Mouse (Mus musculus): ENCODE measurements around the gene Nenf. TPM values are rescaled to one million over a fixed set of nuclear protein-coding genes. Genes with fewer than 3 reads are reported as not detected.

Nenf gene
- polyA plus RNA-seq, 1 experiment from 2014 or later: 25.5 TPM

DNA sequence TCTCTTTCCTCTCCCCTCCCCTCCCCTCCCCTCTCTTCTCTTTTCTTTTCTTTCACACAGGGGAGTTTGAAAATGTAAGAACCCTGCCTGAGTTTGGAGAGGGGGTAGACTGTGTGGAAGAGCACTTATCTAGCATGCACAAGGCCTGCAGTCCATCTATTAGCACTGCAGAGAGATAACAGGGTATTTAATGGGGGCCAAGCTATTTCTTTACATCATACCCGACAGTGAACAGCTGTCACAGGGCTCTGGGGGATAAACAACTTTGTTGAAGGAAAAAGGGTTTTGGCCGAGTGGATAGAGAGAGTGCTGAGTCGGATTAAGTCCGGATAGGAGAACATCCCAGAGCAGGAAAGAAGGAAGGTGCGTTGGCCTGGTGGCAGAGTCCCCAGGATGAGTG lies 31.0 kb upstream of the Nenf start:
- WGBS (ENCODE audit: insufficient replicate concordance): 52% methylated on average over 5 of the region's 5 CpGs
- H3K27ac ChIP-seq (ENCODE audit: low read length): 0 out of 2 replicates have a peak overlapping the region, but pooled peaks have one; percentile 3
- ATAC-seq (ENCODE audit: low read depth): 0 out of 2 replicates have a peak, but pooled peaks have one; percentile 20

GRCm38 (mm10) chr1:191348592-191348991 lies 30.6 kb upstream of the Nenf start:
- Histone ChIP-seq H3K36me3 (ENCODE audit: control insufficient read depth, insufficient read depth) (peaks cover 15% of the 10 kb centered on the region), H3K4me3 (ENCODE audit: low read depth, low read length) (no peak overlapping the region), H3K27ac (ENCODE audit: low read length) (no peak overlapping the region), H3K4me2 (ENCODE audit: low read depth, low read length) (no peak overlapping the region), H3K9me3 (replicated peaks; ENCODE audit: control insufficient read depth, low read length) (no peaks in the 10 kb centered on the region), H3K27me3 (ENCODE audit: control insufficient read depth, insufficient read depth, low read depth, low read length) (no peaks in the 10 kb centered on the region), H3K4me1 (ENCODE audit: control insufficient read depth, low read depth, low read length) (no peaks in the 10 kb centered on the region; the same call in 1 of the 2 replicates), H3K9ac (ENCODE audit: low read depth, low read length) (no peak overlapping the region)
- WGBS (ENCODE audit: insufficient replicate concordance): 81% methylated on average over 2 of the region's 2 CpGs
- no peak for ATAC-seq (ENCODE audit: low read depth)

More for the DNA sequence above, 31.0 kb upstream of the Nenf start:
- Histone ChIP-seq H3K36me3 (ENCODE audit: control insufficient read depth, insufficient read depth) (peaks cover 19% of the 10 kb centered on the region), H3K27me3 (ENCODE audit: control insufficient read depth, insufficient read depth, low read depth, low read length) (no peaks in the 10 kb centered on the region), H3K9me3 (replicated peaks; ENCODE audit: control insufficient read depth, low read length) (no peaks in the 10 kb centered on the region), H3K4me2 (ENCODE audit: low read depth, low read length) (no peak overlapping the region), H3K9ac (ENCODE audit: low read depth, low read length) (no peak overlapping the region), H3K4me3 (ENCODE audit: low read depth, low read length) (no peak overlapping the region), H3K4me1 (ENCODE audit: control insufficient read depth, low read depth, low read length) (no peaks in the 10 kb centered on the region; the same call in 1 of the 2 replicates)

DNA sequence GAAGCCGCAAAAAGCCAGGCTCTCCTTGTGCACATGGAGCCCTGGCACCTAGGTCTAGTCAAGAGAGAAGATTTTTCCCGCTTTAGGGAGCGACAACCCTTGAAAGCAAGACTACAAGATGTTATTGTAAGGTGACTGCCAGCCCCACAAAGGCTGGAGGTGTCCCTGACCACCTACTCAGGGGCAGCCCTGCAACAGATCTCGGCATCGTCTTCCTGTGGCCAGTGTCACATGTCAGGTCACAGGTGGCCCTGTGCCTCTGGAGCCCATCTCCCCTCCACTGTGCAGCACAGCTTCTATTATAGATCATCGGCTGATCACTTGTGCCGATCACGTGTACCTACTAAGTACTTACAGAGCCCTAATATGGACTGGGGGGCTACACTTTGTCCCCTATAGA lies 29.6 kb upstream of the Nenf start:
- no peaks in the 10 kb centered on the region for H3K27me3 ChIP-seq (ENCODE audit: control insufficient read depth, insufficient read depth, low read depth, low read length)
- ATAC-seq (ENCODE audit: low read depth): no peak
- no peak overlapping the region for H3K27ac ChIP-seq (ENCODE audit: low read length)
- no peaks in the 10 kb centered on the region for H3K9me3 ChIP-seq (replicated peaks; ENCODE audit: control insufficient read depth, low read length)
- peaks cover 7% of the 10 kb centered on the region for H3K36me3 ChIP-seq (ENCODE audit: control insufficient read depth, insufficient read depth)
- no peak overlapping the region for H3K4me2 ChIP-seq (ENCODE audit: low read depth, low read length)
- no peaks in the 10 kb centered on the region; the same call in 1 of the 2 replicates for H3K4me1 ChIP-seq (ENCODE audit: control insufficient read depth, low read depth, low read length)
- 82% methylated on average over 8 of the region's 8 CpGs for WGBS (ENCODE audit: insufficient replicate concordance)
- no peak overlapping the region for H3K9ac ChIP-seq (ENCODE audit: low read depth, low read length)
- no peak overlapping the region for H3K4me3 ChIP-seq (ENCODE audit: low read depth, low read length)

- WGBS (ENCODE audit: insufficient replicate concordance): 71% methylated on average over 4 of the region's 4 CpGs
- H3K27me3 ChIP-seq (ENCODE audit: control insufficient read depth, insufficient read depth, low read depth, low read length): no peaks in the 10 kb centered on the region
Observed at GRCm38 (mm10) chr1:191340530-191340929, 22.5 kb upstream of the Nenf start.

DNA sequence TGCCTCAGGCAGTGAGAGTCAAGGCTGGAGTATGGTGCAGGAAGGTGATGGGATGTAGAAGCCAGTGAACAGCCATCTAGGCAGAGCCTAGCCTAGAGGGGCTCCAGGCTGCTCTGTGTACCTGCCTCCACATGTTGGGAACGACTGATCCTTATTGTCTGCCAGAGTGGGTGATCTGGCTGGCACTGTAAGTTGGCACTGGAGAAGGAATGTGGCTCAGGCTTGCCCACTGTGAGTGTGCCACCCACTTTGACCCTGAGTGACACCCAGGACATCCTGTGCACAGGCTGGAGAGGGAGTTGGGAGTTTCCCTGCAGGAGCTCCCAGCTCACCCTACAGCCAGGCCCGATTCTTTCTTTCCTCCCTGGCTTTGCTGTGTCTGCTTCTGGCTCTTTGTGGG lies 21.9 kb upstream of the Nenf start:
- WGBS (ENCODE audit: insufficient replicate concordance): 74% methylated on average over 2 of the region's 2 CpGs
- no peak overlapping the region for H3K4me3 ChIP-seq (ENCODE audit: low read depth, low read length)
- no peak for ATAC-seq (ENCODE audit: low read depth)
- no peak overlapping the region for H3K27ac ChIP-seq (ENCODE audit: low read length)
- no peaks in the 10 kb centered on the region for H3K27me3 ChIP-seq (ENCODE audit: control insufficient read depth, insufficient read depth, low read depth, low read length)
- H3K4me2 ChIP-seq (ENCODE audit: low read depth, low read length): no peak overlapping the region
- H3K9ac ChIP-seq (ENCODE audit: low read depth, low read length): no peak overlapping the region
- H3K9me3 ChIP-seq (replicated peaks; ENCODE audit: control insufficient read depth, low read length): no peaks in the 10 kb centered on the region
- H3K36me3 ChIP-seq (ENCODE audit: control insufficient read depth, insufficient read depth): peaks cover 11% of the 10 kb centered on the region
- no peaks in the 10 kb centered on the region for H3K4me1 ChIP-seq (ENCODE audit: control insufficient read depth, low read depth, low read length)

More at GRCm38 (mm10) chr1:191340530-191340929, 22.5 kb upstream of the Nenf start:
- peaks cover 11% of the 10 kb centered on the region for H3K36me3 ChIP-seq (ENCODE audit: control insufficient read depth, insufficient read depth)
- no peaks in the 10 kb centered on the region for H3K4me1 ChIP-seq (ENCODE audit: control insufficient read depth, low read depth, low read length)
- H3K4me3 ChIP-seq (ENCODE audit: low read depth, low read length): no peak overlapping the region
- no peaks in the 10 kb centered on the region for H3K9me3 ChIP-seq (replicated peaks; ENCODE audit: control insufficient read depth, low read length)
- no peak for ATAC-seq (ENCODE audit: low read depth)
- no peak overlapping the region for H3K27ac ChIP-seq (ENCODE audit: low read length)
- no peak overlapping the region for H3K9ac ChIP-seq (ENCODE audit: low read depth, low read length)
- H3K4me2 ChIP-seq (ENCODE audit: low read depth, low read length): no peak overlapping the region

- 47% methylated on average over 5 of the region's 5 CpGs for WGBS (ENCODE audit: insufficient replicate concordance)
- Histone ChIP-seq H3K4me1 (ENCODE audit: control insufficient read depth, low read depth, low read length) (no peaks in the 10 kb centered on the region), H3K27me3 (ENCODE audit: control insufficient read depth, insufficient read depth, low read depth, low read length) (no peaks in the 10 kb centered on the region)
Observed at GRCm38 (mm10) chr1:191334500-191334899, 16.5 kb upstream of the Nenf start.

DNA sequence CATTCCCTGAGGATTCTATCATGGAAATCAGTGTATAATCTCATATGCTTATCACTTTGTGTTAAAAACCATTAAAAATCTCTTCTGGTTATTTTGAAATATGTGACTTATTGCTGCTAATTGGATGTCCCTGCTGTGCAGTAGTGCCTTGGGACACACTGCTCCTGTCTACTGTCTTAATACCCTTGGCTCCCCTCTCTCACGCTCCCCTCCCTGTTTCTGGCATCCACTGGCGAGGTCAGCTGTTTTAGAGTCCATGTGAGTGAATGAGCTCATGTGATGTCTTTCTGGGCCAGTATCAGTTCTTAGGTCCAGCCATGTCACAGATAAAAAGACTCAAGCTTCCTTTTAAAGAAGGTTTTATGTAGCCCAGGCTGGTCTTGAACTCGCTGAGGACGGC lies 12.4 kb upstream of the Nenf start:
- Histone ChIP-seq H3K9me3 (replicated peaks; ENCODE audit: control insufficient read depth, low read length) (no peaks in the 10 kb centered on the region), H3K27me3 (ENCODE audit: control insufficient read depth, insufficient read depth, low read depth, low read length) (no peaks in the 10 kb centered on the region), H3K4me1 (ENCODE audit: control insufficient read depth, low read depth, low read length) (peaks cover 25% of the 10 kb centered on the region), H3K4me3 (ENCODE audit: low read depth, low read length) (no peak overlapping the region), H3K36me3 (ENCODE audit: control insufficient read depth, insufficient read depth) (no peaks in the 10 kb centered on the region), H3K4me2 (ENCODE audit: low read depth, low read length) (no peak overlapping the region), H3K9ac (ENCODE audit: low read depth, low read length) (no peak overlapping the region), H3K27ac (ENCODE audit: low read length) (no peak overlapping the region)
- 83% methylated on average over 4 of the region's 4 CpGs for WGBS (ENCODE audit: insufficient replicate concordance)
- ATAC-seq (ENCODE audit: low read depth): no peak

More at GRCm38 (mm10) chr1:191334500-191334899, 16.5 kb upstream of the Nenf start:
- no peak overlapping the region for H3K27ac ChIP-seq (ENCODE audit: low read length)
- H3K4me3 ChIP-seq (ENCODE audit: low read depth, low read length): no peak overlapping the region
- no peak overlapping the region for H3K9ac ChIP-seq (ENCODE audit: low read depth, low read length)
- no peak for ATAC-seq (ENCODE audit: low read depth)
- no peaks in the 10 kb centered on the region for H3K9me3 ChIP-seq (replicated peaks; ENCODE audit: control insufficient read depth, low read length)
- H3K36me3 ChIP-seq (ENCODE audit: control insufficient read depth, insufficient read depth): peaks cover 5% of the 10 kb centered on the region
- H3K4me2 ChIP-seq (ENCODE audit: low read depth, low read length): no peak overlapping the region

DNA sequence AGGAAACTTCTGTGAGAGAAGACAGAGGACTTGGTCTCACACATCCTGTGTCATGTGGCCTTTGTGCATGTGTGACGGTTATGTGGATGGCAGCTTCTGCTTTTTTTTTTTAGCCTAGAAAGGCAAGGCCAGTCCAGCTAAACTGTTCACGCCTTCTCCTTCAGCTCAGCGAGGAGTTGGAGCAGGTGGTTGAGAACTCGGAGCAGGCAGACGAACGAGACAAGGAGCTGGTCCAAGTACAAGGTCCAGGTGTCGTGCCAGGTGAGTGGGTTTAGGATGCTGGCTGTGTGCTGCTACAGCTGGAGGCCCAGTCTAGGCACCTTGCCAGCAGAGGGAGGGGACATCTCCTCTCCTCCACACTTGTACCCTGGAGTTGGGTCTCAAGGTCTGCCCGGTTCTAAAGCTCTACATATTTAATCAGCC lies 10.0 kb upstream of the Nenf start:
- 41% methylated on average over 8 of the region's 8 CpGs for WGBS (ENCODE audit: insufficient replicate concordance)
- H3K27me3 ChIP-seq (ENCODE audit: control insufficient read depth, insufficient read depth, low read depth, low read length): no peaks in the 10 kb centered on the region
- H3K4me2 ChIP-seq (ENCODE audit: low read depth, low read length): no peak overlapping the region
- no peak for ATAC-seq (ENCODE audit: low read depth)
- H3K4me1 ChIP-seq (ENCODE audit: control insufficient read depth, low read depth, low read length): peaks cover 36% of the 10 kb centered on the region
- no peaks in the 10 kb centered on the region for H3K36me3 ChIP-seq (ENCODE audit: control insufficient read depth, insufficient read depth)
- no peak overlapping the region for H3K9ac ChIP-seq (ENCODE audit: low read depth, low read length)
- H3K27ac ChIP-seq (ENCODE audit: low read length): no peak overlapping the region
- no peaks in the 10 kb centered on the region for H3K9me3 ChIP-seq (replicated peaks; ENCODE audit: control insufficient read depth, low read length)
- no peak overlapping the region for H3K4me3 ChIP-seq (ENCODE audit: low read depth, low read length)

DNA sequence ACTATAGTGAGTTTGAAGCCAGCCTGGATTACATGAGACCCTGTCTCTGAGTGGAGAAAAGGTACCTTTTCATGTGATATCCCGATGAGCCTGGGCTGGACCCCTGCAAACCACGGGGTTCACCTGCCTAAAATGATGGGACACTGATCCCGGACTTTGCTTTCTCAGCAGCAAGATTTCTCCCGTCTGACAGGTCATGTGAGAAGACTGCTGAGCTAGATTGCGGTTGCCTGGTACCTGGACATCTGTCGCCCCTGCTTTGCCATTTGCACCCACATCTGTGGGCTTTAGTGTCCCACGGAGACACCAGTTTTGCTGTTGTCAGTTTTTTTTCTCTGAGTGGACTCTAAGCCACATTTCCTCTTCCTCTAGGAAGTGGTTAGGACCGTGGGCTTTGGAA lies 9.3 kb upstream of the Nenf start:
- H3K4me3 ChIP-seq (ENCODE audit: low read depth, low read length): peak overlapping the region; percentile 90
- no peak overlapping the region for H3K27ac ChIP-seq (ENCODE audit: low read length)
- H3K9me3 ChIP-seq (replicated peaks; ENCODE audit: control insufficient read depth, low read length): no peaks in the 10 kb centered on the region
- peaks cover 36% of the 10 kb centered on the region for H3K4me1 ChIP-seq (ENCODE audit: control insufficient read depth, low read depth, low read length)
- H3K27me3 ChIP-seq (ENCODE audit: control insufficient read depth, insufficient read depth, low read depth, low read length): no peaks in the 10 kb centered on the region
- no peaks in the 10 kb centered on the region for H3K36me3 ChIP-seq (ENCODE audit: control insufficient read depth, insufficient read depth)
- H3K9ac ChIP-seq (ENCODE audit: low read depth, low read length): no peak overlapping the region
- H3K4me2 ChIP-seq (ENCODE audit: low read depth, low read length): peak overlapping the region; percentile 99
- ATAC-seq (ENCODE audit: low read depth): no peak
- WGBS (ENCODE audit: insufficient replicate concordance): 54% methylated on average over 8 of the region's 8 CpGs

Data from liver, embryonic 16.5 days (tissue).